ENCODE assay signal across 22 mouse cellular contexts in the genomic region with DNA sequence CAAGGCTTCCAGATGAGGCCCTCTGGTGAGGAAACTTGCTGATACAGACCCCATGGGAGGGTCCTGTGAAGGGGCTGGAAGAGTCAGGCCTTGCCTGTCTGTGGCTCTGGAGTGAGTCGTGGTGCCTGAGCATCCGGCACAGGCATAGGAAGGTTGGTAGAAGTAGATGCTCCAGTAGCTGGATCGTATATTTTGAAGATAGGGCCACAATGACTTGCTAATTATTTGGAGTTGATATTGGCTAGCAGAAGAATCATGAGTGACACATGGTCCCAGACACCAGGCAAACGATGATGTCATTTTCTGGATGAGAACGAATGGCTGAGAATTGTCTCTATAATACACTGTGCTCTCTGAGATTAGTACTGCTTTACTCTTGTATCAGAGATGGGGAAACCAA.
DNase-seq lines count a peak whose midpoint lies in the region; ATAC-seq lines count a peak whose summit lies in the region.
"Had no signal": no experiment of that assay in that cellular context is flagged by ENCODE, and none has a peak within 500 bp of the region (broad histone marks: within the 10 kb centered on the region; RNA-seq: fewer than 3 reads in every experiment).

No protein-coding gene starts in this region.

- H3K4me3 ChIP-seq in intestine, embryonic 14.5 days (ENCODE audit: low read depth, low read length), result no peak overlapping the region
- no peak overlapping the region for H3K4me3 ChIP-seq in intestine, embryonic 15.5 days (replicated peaks)
- H3K4me3 ChIP-seq in kidney, embryonic 14.5 days (ENCODE audit: low read length), result no peak overlapping the region
- H3K4me3 ChIP-seq: embryonic facial prominence, embryonic 10.5 days; erythroblast, embryonic 14.5 days; hindbrain, embryonic 12.5 days had no signal

- H3K36me3 ChIP-seq in intestine, embryonic 14.5 days (ENCODE audit: control insufficient read depth, insufficient read depth, low read length), result no peaks in the 10 kb centered on the region
- no peaks in the 10 kb centered on the region for H3K36me3 ChIP-seq in intestine, embryonic 15.5 days
- no peaks in the 10 kb centered on the region for H3K36me3 ChIP-seq in kidney, embryonic 14.5 days (ENCODE audit: control insufficient read depth, insufficient read depth, low read length)
- H3K36me3 ChIP-seq: embryonic facial prominence, embryonic 10.5 days; hindbrain, embryonic 12.5 days had no signal

- H3K4me2 ChIP-seq in intestine, embryonic 14.5 days (ENCODE audit: low read length), result no peak overlapping the region
- no peak overlapping the region for H3K4me2 ChIP-seq in intestine, embryonic 15.5 days (replicated peaks)
- H3K4me2 ChIP-seq in kidney, embryonic 14.5 days (replicated peaks; ENCODE audit: low read depth, low read length), result no peak overlapping the region
- H3K4me2 ChIP-seq: hindbrain, embryonic 12.5 days had no signal

- H3K27me3 ChIP-seq in intestine, embryonic 14.5 days (replicated peaks; ENCODE audit: control insufficient read depth, insufficient read depth, low read length), result no peaks in the 10 kb centered on the region
- no peaks in the 10 kb centered on the region for H3K27me3 ChIP-seq in intestine, embryonic 15.5 days (replicated peaks)
- H3K27me3 ChIP-seq in kidney, embryonic 14.5 days (ENCODE audit: control insufficient read depth, insufficient read depth, low read length), result no peaks in the 10 kb centered on the region
- H3K27me3 ChIP-seq: hindbrain, embryonic 12.5 days had no signal

- H3K27ac ChIP-seq in intestine, embryonic 14.5 days (ENCODE audit: low read depth), result no peak overlapping the region
- no peak overlapping the region for H3K27ac ChIP-seq in intestine, embryonic 15.5 days
- H3K27ac ChIP-seq in kidney, embryonic 14.5 days (ENCODE audit: low read depth, low read length), result no peak overlapping the region
- H3K27ac ChIP-seq: embryonic facial prominence, embryonic 10.5 days; hindbrain, embryonic 12.5 days; hindbrain, postnatal 0 days had no signal

- H3K9me3 ChIP-seq in intestine, embryonic 14.5 days (ENCODE audit: control insufficient read depth, low read length), result no peaks in the 10 kb centered on the region
- H3K9me3 ChIP-seq in intestine, embryonic 15.5 days, result no peaks in the 10 kb centered on the region
- H3K9me3 ChIP-seq in kidney, embryonic 14.5 days (ENCODE audit: control insufficient read depth, low read length), result no peaks in the 10 kb centered on the region
- H3K9me3 ChIP-seq: embryonic facial prominence, embryonic 10.5 days; G1E; hindbrain, embryonic 12.5 days had no signal

- H3K4me1 ChIP-seq in intestine, embryonic 14.5 days (replicated peaks; ENCODE audit: control insufficient read depth, insufficient read depth, low read length), result peaks cover 7% of the 10 kb centered on the region
- peaks cover 7% of the 10 kb centered on the region; the same call in 1 of the 2 replicates for H3K4me1 ChIP-seq in intestine, embryonic 15.5 days (replicated peaks)
- H3K4me1 ChIP-seq in kidney, embryonic 14.5 days (ENCODE audit: control insufficient read depth, insufficient read depth, low read length), result peaks cover 5% of the 10 kb centered on the region; the same call in 1 of the 2 replicates

- no peak for ATAC-seq in intestine, embryonic 14.5 days (replicated peaks; ENCODE audit: low FRiP score, low TSS enrichment, low read depth)
- ATAC-seq in intestine, embryonic 15.5 days, result no peak
- 0 out of 2 replicates have a peak, but pooled peaks have one; percentile 6 for ATAC-seq in common myeloid progenitor, adult 5-6 weeks (replicated peaks; ENCODE audit: low read depth, poor library complexity, severe bottlenecking)
- ATAC-seq in kidney, embryonic 14.5 days (ENCODE audit: low FRiP score, low TSS enrichment), result no peak
- ATAC-seq: CD4-positive, CD25-positive, alpha-beta regulatory T cell, adult 4 months; forebrain, postnatal 0 days; hindbrain, postnatal 0 days; intestine, postnatal 0 days had no signal

- WGBS in intestine, embryonic 14.5 days, result 91% methylated on average over 5 of the region's 5 CpGs
- WGBS in intestine, embryonic 15.5 days, result 86% methylated on average over 5 of the region's 5 CpGs
- WGBS in kidney, embryonic 14.5 days, result 90% methylated on average over 5 of the region's 5 CpGs

- H3K9ac ChIP-seq in intestine, embryonic 14.5 days (ENCODE audit: low read length), result no peak overlapping the region
- H3K9ac ChIP-seq in intestine, embryonic 15.5 days, result no peak overlapping the region
- no peak overlapping the region for H3K9ac ChIP-seq in kidney, embryonic 14.5 days (ENCODE audit: low read depth, low read length)
- H3K9ac ChIP-seq: forebrain, postnatal 0 days; hindbrain, embryonic 12.5 days had no signal

- DNase-seq in intestine, embryonic 14.5 days (ENCODE audit: low spot score), result peak; percentile 29
- peak; percentile 45 for DNase-seq in induced T-regulatory cell, adult 2 months (ENCODE audit: low read depth)
- DNase-seq in kidney, postnatal 10 days, result no peak
- DNase-seq: adrenal gland, adult 8-10 months; adrenal gland, postnatal 36 days; cerebellum, adult 11 months; cerebellum, adult 8-10 months; cerebellum, postnatal 36 days; forebrain, postnatal 0 days; gastrocnemius, postnatal 25 days; heart, postnatal 10 days; heart, postnatal 4 days had no signal
